Comparison of ENCODE assay signal across 10 mouse cellular contexts in the genomic region with DNA sequence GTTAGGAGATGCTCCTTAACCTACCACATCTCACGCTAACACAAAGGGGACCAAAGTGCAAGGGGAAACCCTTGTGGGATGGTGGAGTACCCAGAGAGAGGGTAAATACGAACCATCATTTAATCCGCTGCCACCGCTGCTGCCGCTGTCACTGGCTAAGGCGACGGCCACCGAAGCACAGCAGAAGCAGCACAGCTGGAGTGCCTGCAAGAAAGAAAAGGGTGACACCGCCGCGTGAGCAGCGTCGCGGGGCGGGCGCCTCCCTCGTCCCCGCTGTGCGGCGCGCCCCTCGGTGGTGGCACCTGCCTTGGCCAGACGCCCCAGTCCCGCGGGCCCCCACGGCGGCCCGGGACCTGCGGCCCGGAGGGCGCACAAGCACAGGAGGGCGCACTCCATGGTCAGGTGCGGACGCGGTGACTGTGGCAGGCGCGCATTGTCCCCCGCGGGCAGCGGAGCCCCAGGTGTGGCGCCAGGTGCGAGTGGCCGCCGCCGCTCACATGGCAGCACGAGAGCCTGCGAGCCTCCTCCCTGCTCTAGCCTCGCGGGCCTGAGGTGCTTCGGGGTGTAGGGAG. TPM values are rescaled to one million over a fixed set of nuclear protein-coding genes. Genes with fewer than 3 reads are reported as not detected.
DNase-seq lines count a peak whose midpoint lies in the region; ATAC-seq lines count a peak whose summit lies in the region.
"Had no signal": no experiment of that assay in that cellular context is flagged by ENCODE, and none has a peak within 500 bp of the region (broad histone marks: within the 10 kb centered on the region; RNA-seq: fewer than 3 reads in every experiment).

No protein-coding gene starts in this region.

- H3K4me3 ChIP-seq in kidney, embryonic 16.5 days (ENCODE audit: low read length): peak overlapping the region; percentile 61
- H3K4me3 ChIP-seq in embryonic facial prominence, embryonic 11.5 days (ENCODE audit: low read depth, low read length): peak overlapping the region; percentile 50
- peak overlapping the region; percentile 61 for H3K4me3 ChIP-seq in hindbrain, embryonic 11.5 days (ENCODE audit: low read depth, low read length)
- H3K4me3 ChIP-seq in midbrain, embryonic 16.5 days (ENCODE audit: low read depth, low read length): peak overlapping the region; percentile 68
- H3K4me3 ChIP-seq: erythroblast, embryonic 14.5 days; megakaryocyte, embryonic 14.5 days had no signal

- intact Hi-C loops in gastrocnemius, postnatal 36 days (cut with DNase I): loop anchor here (10.0 kb wide), 1 partner anchor 183 kb away; no protein-coding TSS in a partner anchor

- no peaks in the 10 kb centered on the region for H3K9me3 ChIP-seq in kidney, embryonic 16.5 days (ENCODE audit: low read length)
- no peaks in the 10 kb centered on the region for H3K9me3 ChIP-seq in embryonic facial prominence, embryonic 11.5 days (replicated peaks; ENCODE audit: control insufficient read depth, low read length)
- H3K9me3 ChIP-seq in hindbrain, embryonic 11.5 days (ENCODE audit: control insufficient read depth, low read length): no peaks in the 10 kb centered on the region
- no peaks in the 10 kb centered on the region for H3K9me3 ChIP-seq in midbrain, embryonic 16.5 days (replicated peaks; ENCODE audit: control insufficient read depth, low read length, poor library complexity, severe bottlenecking)

- H3K27ac ChIP-seq in kidney, embryonic 16.5 days (ENCODE audit: low read length): no peak overlapping the region; the same call in 1 of the 2 replicates
- peak overlapping the region; percentile 41; the same call in 1 of the 2 replicates for H3K27ac ChIP-seq in embryonic facial prominence, embryonic 11.5 days (replicated peaks; ENCODE audit: low read depth, low read length)
- no peak overlapping the region for H3K27ac ChIP-seq in hindbrain, embryonic 11.5 days (ENCODE audit: low read depth, low read length)
- peak overlapping the region; percentile 85 for H3K27ac ChIP-seq in midbrain, embryonic 16.5 days (ENCODE audit: low read length)

- H3K4me2 ChIP-seq in kidney, embryonic 16.5 days (replicated peaks; ENCODE audit: low read depth, low read length): peak overlapping the region; percentile 98
- peak overlapping the region; percentile 99 for H3K4me2 ChIP-seq in embryonic facial prominence, embryonic 11.5 days (ENCODE audit: low read depth, low read length)
- peak overlapping the region; percentile 100 for H3K4me2 ChIP-seq in hindbrain, embryonic 11.5 days (replicated peaks; ENCODE audit: low read depth, low read length)
- peak overlapping the region; percentile 95 for H3K4me2 ChIP-seq in midbrain, embryonic 16.5 days (ENCODE audit: low read length)

- DNase-seq in kidney, postnatal 25 days: no peak
- DNase-seq in embryonic facial prominence, embryonic 11.5 days (ENCODE audit: low spot score): peak; percentile 9
- peak; percentile 51 for DNase-seq in hindbrain, embryonic 11.5 days (ENCODE audit: low spot score)
- DNase-seq in embryo, embryonic 10 days (ENCODE audit: low spot score): no peak
- no peak for DNase-seq in gastrocnemius, postnatal 36 days
- DNase-seq in layer of hippocampus, adult 8-10 months (ENCODE audit: low spot score in 2 of 2): no peak

- H3K27me3 ChIP-seq in kidney, embryonic 16.5 days (ENCODE audit: insufficient read depth, low read length): peaks cover 40% of the 10 kb centered on the region
- peaks cover 21% of the 10 kb centered on the region for H3K27me3 ChIP-seq in embryonic facial prominence, embryonic 11.5 days (ENCODE audit: control insufficient read depth, insufficient read depth, low read length)
- H3K27me3 ChIP-seq in hindbrain, embryonic 11.5 days (ENCODE audit: control insufficient read depth, insufficient read depth, low read length): peaks cover 30% of the 10 kb centered on the region
- H3K27me3 ChIP-seq in midbrain, embryonic 16.5 days (ENCODE audit: control insufficient read depth, insufficient read depth, low read depth, low read length): 0 out of 2 replicates have a peak, but pooled peaks cover 3% of the 10 kb centered on the region

- peak; percentile 53; the same call in 1 of the 2 replicates for ATAC-seq in kidney, embryonic 16.5 days (ENCODE audit: low FRiP score, low TSS enrichment)
- ATAC-seq in embryonic facial prominence, embryonic 11.5 days (replicated peaks; ENCODE audit: insufficient number of reproducible peaks, low FRiP score, low TSS enrichment, low read depth): peak; percentile 35
- peak; percentile 48 for ATAC-seq in hindbrain, embryonic 11.5 days (ENCODE audit: low FRiP score)
- ATAC-seq in midbrain, embryonic 16.5 days: peak; percentile 73

- peaks cover 9% of the 10 kb centered on the region; the same call in 1 of the 2 replicates for H3K4me1 ChIP-seq in kidney, embryonic 16.5 days (ENCODE audit: insufficient read depth, low read length)
- peaks cover 4% of the 10 kb centered on the region; the same call in 1 of the 2 replicates for H3K4me1 ChIP-seq in embryonic facial prominence, embryonic 11.5 days (ENCODE audit: control insufficient read depth, insufficient read depth, low read length)
- H3K4me1 ChIP-seq in hindbrain, embryonic 11.5 days (replicated peaks; ENCODE audit: control insufficient read depth, insufficient read depth, low read length): peaks cover 3% of the 10 kb centered on the region; the same call in 1 of the 2 replicates
- H3K4me1 ChIP-seq in midbrain, embryonic 16.5 days (ENCODE audit: control insufficient read depth, insufficient read depth, low read length): peaks cover 10% of the 10 kb centered on the region; the same call in 1 of the 2 replicates
- H3K4me1 ChIP-seq: megakaryocyte, embryonic 14.5 days had no signal

- H3K36me3 ChIP-seq in kidney, embryonic 16.5 days (ENCODE audit: insufficient read depth, low read length): no peaks in the 10 kb centered on the region
- H3K36me3 ChIP-seq in embryonic facial prominence, embryonic 11.5 days (replicated peaks; ENCODE audit: control insufficient read depth, insufficient read depth, low read depth, low read length): no peaks in the 10 kb centered on the region
- H3K36me3 ChIP-seq in hindbrain, embryonic 11.5 days (ENCODE audit: control insufficient read depth, insufficient read depth, low read length): no peaks in the 10 kb centered on the region
- no peaks in the 10 kb centered on the region for H3K36me3 ChIP-seq in midbrain, embryonic 16.5 days (ENCODE audit: control insufficient read depth, insufficient read depth, low read length)

- H3K9ac ChIP-seq in kidney, embryonic 16.5 days (replicated peaks; ENCODE audit: low read length): peak overlapping the region; percentile 47
- peak overlapping the region; percentile 62 for H3K9ac ChIP-seq in embryonic facial prominence, embryonic 11.5 days (replicated peaks; ENCODE audit: low read length)
- peak overlapping the region; percentile 62 for H3K9ac ChIP-seq in hindbrain, embryonic 11.5 days (ENCODE audit: low read depth, low read length)
- peak overlapping the region; percentile 83 for H3K9ac ChIP-seq in midbrain, embryonic 16.5 days (ENCODE audit: low read depth, low read length)

- WGBS in kidney, embryonic 16.5 days: under 1% methylated on average over 48 of the region's 50 CpGs
- WGBS in embryonic facial prominence, embryonic 11.5 days: under 1% methylated on average over 42 of the region's 50 CpGs
- 0% methylated on average over 35 of the region's 50 CpGs for WGBS in hindbrain, embryonic 11.5 days
- WGBS in midbrain, embryonic 16.5 days: under 1% methylated on average over 49 of the region's 50 CpGs

RNA-seq across cellular contexts. Expression of a gene that starts 0.4 kb away (rescaled TPM):
- 2.4 and 2.5 TPM in 2 replicates for polyA plus RNA-seq in kidney, embryonic 16.5 days (2015; fragmentation: Nextera tagmentation; extraction: Ambion mirVana)
- polyA plus RNA-seq in embryonic facial prominence, embryonic 11.5 days (2014; fragmentation: Nextera tagmentation; extraction: Ambion mirVana): 3.6 and 4.6 TPM in 2 replicates
- 0.25 and 0.97 TPM in 2 replicates for polyA plus RNA-seq in hindbrain, embryonic 11.5 days (2014; fragmentation: Nextera tagmentation; extraction: Ambion mirVana)
- polyA plus RNA-seq in midbrain, embryonic 16.5 days (2015; fragmentation: Nextera tagmentation; extraction: Ambion mirVana): 2.1 and 3.8 TPM in 2 replicates
- under 1 TPM; 0.05 to 0.26 TPM for total RNA-seq in gastrocnemius, postnatal 36 days (2021)
- total RNA-seq in layer of hippocampus, adult 8-10 months (2022): under 1 TPM; 0.48 to 0.91 (median 0.73) TPM
- polyA plus RNA-seq: erythroblast, embryonic 14.5 days had no signal

Comparison
In these comparisons a context has a peak if more than half of its experiments do, and no peak if none do; other contexts are left out.
1. H3K27ac ChIP-seq: peak in embryonic facial prominence, embryonic 11.5 days (single experiment) and midbrain, embryonic 16.5 days (single experiment); none in kidney, embryonic 16.5 days (single experiment) and hindbrain, embryonic 11.5 days (single experiment).
2. DNase-seq: peak in embryonic facial prominence, embryonic 11.5 days (single experiment) and hindbrain, embryonic 11.5 days (single experiment); none in kidney, postnatal 25 days (0 of 2), embryo, embryonic 10 days (single experiment), gastrocnemius, postnatal 36 days (0 of 2) and layer of hippocampus, adult 8-10 months (0 of 2).
3. Peak in every context shown above with its lines, with median percentiles within 50 percentile points of each other: ATAC-seq, H3K4me2 ChIP-seq, H3K4me3 ChIP-seq and H3K9ac ChIP-seq.